Mouse (Mus musculus): ENCODE measurements around the gene Zcwpw1. TPM values are rescaled to one million over a fixed set of nuclear protein-coding genes. Genes with fewer than 3 reads are reported as not detected.

Gene Zcwpw1
- polyA plus RNA-seq, 1 experiment from 2014 or later: 26.1 TPM

DNA sequence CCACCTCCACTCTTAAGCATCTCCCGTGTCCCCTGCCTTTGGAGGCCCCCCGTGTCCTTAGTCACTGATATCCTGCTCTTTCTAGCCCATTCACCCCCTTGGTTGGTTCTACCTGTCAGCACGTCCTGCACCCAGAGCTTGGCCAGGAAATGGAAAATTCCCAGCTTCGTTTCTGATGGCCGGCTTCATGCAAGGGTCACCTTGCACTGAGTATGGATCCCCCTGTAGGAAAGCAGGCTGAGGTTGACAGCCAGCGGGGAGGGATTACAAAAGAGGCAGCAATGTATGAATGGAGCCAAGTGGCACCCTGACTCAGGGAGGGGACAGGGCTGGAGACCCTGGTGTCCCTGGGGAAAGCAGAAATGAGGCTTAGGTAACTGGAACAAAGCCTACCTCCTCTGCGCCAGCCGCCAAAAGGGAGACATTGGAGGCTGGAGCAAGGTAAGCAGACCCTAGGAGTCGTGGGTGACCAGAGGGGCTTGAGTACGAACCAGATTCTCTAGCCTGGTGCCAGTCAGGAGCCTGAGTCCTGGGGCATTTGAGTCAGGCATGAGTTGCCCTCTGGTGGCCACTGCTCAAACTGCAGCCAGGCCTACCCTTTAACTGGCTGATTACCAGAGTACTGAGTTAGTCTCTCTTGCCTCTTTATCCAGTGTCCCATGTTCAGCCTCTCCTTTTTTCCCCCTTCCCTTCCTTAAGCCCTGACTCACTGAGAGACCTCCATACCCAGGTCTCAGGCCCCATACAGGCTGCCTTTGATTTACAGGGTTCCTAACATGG lies 30.5 kb upstream of the Zcwpw1 start:
- Histone ChIP-seq H3K9me3 (replicated peaks) (no peaks in the 10 kb centered on the region), H3K4me2 (replicated peaks) (no peak overlapping the region), H3K4me3 (replicated peaks) (no peak overlapping the region), H3K27ac (replicated peaks) (no peak overlapping the region), H3K4me1 (peaks cover 45% of the 10 kb centered on the region), H3K9ac (no peak overlapping the region), H3K36me3 (peaks cover 58% of the 10 kb centered on the region), H3K27me3 (no peaks in the 10 kb centered on the region)
- 45% methylated on average over 10 of the region's 10 CpGs for WGBS
- no peak for ATAC-seq (ENCODE audit: insufficient number of reproducible peaks, low FRiP score, low TSS enrichment, low read depth)

DNA sequence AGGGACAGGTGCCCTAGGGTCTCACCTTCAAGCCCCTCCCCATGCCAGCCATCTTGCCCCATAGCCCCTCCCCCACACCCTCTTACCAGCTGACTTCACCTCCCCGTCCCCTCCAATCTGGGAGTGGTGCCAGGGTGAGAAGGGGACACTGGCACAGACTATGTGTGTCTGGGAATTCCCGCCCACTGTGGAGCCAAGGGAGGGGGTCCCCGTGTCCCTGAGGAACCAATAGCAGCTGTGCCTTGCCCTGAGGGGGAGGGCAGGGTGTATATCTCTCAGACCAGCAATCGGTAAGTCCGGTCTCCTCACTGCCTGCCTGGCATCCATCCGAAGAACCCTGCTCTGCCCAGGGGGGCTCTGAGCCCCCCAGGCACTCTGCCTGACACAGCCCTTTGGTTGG lies 29.7 kb upstream of the Zcwpw1 start:
- ATAC-seq (ENCODE audit: insufficient number of reproducible peaks, low FRiP score, low TSS enrichment, low read depth): 0 out of 2 replicates have a peak, but pooled peaks have one; percentile 9
- Histone ChIP-seq H3K27me3 (no peaks in the 10 kb centered on the region), H3K9me3 (replicated peaks) (no peaks in the 10 kb centered on the region), H3K4me3 (replicated peaks) (no peak overlapping the region), H3K9ac (no peak overlapping the region), H3K36me3 (peaks cover 53% of the 10 kb centered on the region), H3K4me1 (peaks cover 43% of the 10 kb centered on the region), H3K4me2 (replicated peaks) (no peak overlapping the region), H3K27ac (replicated peaks) (no peak overlapping the region)
- 77% methylated on average over 6 of the region's 6 CpGs for WGBS

- no peak overlapping the region for H3K4me3 ChIP-seq (replicated peaks)
- H3K27ac ChIP-seq (replicated peaks): peak overlapping the region; percentile 68
- WGBS: 83% methylated on average over 19 of the region's 19 CpGs
- peaks cover 43% of the 10 kb centered on the region for H3K36me3 ChIP-seq
- H3K4me1 ChIP-seq: peaks cover 40% of the 10 kb centered on the region
- no peak overlapping the region for H3K9ac ChIP-seq
- H3K4me2 ChIP-seq (replicated peaks): no peak overlapping the region
- no peaks in the 10 kb centered on the region for H3K27me3 ChIP-seq
- no peaks in the 10 kb centered on the region for H3K9me3 ChIP-seq (replicated peaks)
- no peak for ATAC-seq (ENCODE audit: insufficient number of reproducible peaks, low FRiP score, low TSS enrichment, low read depth)
Observed at GRCm38 (mm10) chr5:137758921-137759534, 28.6 kb upstream of the Zcwpw1 start.

DNA sequence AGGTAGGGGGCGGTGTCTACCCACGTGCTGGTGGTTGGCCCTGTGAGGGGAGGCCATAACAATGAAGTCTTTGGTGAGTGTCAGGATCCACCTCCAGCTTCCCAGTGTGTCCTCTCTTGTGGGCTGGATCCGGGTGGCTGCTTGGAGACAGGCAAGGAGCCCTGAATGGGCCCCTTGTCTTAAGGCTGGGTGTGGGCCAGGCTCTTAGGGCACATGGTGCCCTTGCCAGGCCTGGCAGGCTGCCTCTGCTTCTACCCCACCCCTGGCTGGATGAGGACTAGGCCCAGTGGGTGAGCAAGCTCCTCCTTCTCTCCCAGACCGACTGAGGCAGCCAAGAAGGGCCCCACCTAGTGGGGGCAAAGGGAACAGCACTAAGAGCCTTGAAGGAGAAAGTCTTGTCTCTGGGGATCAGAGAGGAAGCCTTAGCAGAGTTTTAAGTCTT lies 27.6 kb upstream of the Zcwpw1 start:
- H3K27ac ChIP-seq (replicated peaks): peak overlapping the region; percentile 68
- 26% methylated on average over 4 of the region's 4 CpGs for WGBS
- H3K36me3 ChIP-seq: peaks cover 39% of the 10 kb centered on the region
- H3K4me2 ChIP-seq (replicated peaks): no peak overlapping the region
- peaks cover 40% of the 10 kb centered on the region for H3K4me1 ChIP-seq
- peak; percentile 81 for ATAC-seq (ENCODE audit: insufficient number of reproducible peaks, low FRiP score, low TSS enrichment, low read depth)
- H3K9me3 ChIP-seq (replicated peaks): no peaks in the 10 kb centered on the region
- H3K27me3 ChIP-seq: no peaks in the 10 kb centered on the region
- H3K4me3 ChIP-seq (replicated peaks): no peak overlapping the region
- H3K9ac ChIP-seq: no peak overlapping the region

DNA sequence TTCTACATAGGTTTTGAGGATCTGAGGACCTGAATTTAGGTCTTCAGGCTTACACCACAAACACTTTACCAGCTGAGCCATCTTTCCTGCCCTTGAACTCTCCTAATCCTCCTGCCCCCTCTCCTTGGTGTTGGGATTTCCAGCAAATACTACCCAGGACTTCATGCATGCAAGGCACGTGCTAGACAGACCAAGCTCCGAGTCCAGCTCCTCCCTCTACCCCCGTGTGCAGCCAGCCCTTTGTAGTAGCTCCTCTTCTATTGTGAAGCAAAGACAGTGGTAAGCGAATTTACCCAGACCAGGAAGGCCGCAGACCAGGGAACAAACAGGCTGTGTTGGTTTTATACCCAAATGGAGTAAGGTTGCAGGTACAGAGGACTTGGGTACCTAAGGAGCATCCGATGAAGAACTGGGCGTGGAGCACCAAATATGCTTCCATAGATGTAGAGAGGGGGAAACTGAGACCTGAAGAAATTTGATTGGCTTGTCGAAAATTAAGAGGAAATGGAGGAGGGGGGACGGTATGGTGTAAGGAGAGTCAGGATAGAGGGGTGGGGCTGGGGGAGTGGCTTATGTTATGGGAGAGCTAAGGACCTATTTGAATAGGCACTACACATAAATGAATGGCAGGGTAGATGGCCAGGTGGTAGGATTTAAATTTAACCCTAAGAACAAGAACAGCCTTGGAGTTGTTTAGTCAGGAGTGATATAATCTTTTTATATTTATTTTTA lies 22.8 kb upstream of the Zcwpw1 start:
- ATAC-seq (ENCODE audit: insufficient number of reproducible peaks, low FRiP score, low TSS enrichment, low read depth): no peak
- Histone ChIP-seq H3K27me3 (no peaks in the 10 kb centered on the region), H3K4me3 (replicated peaks) (no peak overlapping the region), H3K9me3 (replicated peaks) (no peaks in the 10 kb centered on the region), H3K4me2 (replicated peaks) (no peak overlapping the region), H3K27ac (replicated peaks) (no peak overlapping the region), H3K4me1 (peaks cover 8% of the 10 kb centered on the region), H3K36me3 (0 out of 2 replicates have a peak, but pooled peaks cover 2% of the 10 kb centered on the region), H3K9ac (no peak overlapping the region)
- 54% methylated on average over 9 of the region's 9 CpGs for WGBS

- 64% methylated on average over 3 of the region's 3 CpGs for WGBS
- H3K27ac ChIP-seq (replicated peaks): no peak overlapping the region
- no peaks in the 10 kb centered on the region for H3K4me1 ChIP-seq
- H3K27me3 ChIP-seq: no peaks in the 10 kb centered on the region
- 0 out of 2 replicates have a peak, but pooled peaks cover 2% of the 10 kb centered on the region for H3K36me3 ChIP-seq
- no peak overlapping the region for H3K4me2 ChIP-seq (replicated peaks)
- no peak overlapping the region for H3K4me3 ChIP-seq (replicated peaks)
- H3K9me3 ChIP-seq (replicated peaks): no peaks in the 10 kb centered on the region
- H3K9ac ChIP-seq: no peak overlapping the region
- ATAC-seq (ENCODE audit: insufficient number of reproducible peaks, low FRiP score, low TSS enrichment, low read depth): no peak
Observed at GRCm38 (mm10) chr5:137766270-137766669, 21.3 kb upstream of the Zcwpw1 start.

- Histone ChIP-seq H3K27me3 (no peaks in the 10 kb centered on the region), H3K9ac (no peak overlapping the region), H3K4me2 (replicated peaks) (no peak overlapping the region), H3K9me3 (replicated peaks) (no peaks in the 10 kb centered on the region), H3K4me3 (replicated peaks) (no peak overlapping the region), H3K27ac (replicated peaks) (no peak overlapping the region), H3K4me1 (no peaks in the 10 kb centered on the region), H3K36me3 (no peaks in the 10 kb centered on the region)
- WGBS: 57% methylated on average over 1 of the region's 1 CpGs
- no peak for ATAC-seq (ENCODE audit: insufficient number of reproducible peaks, low FRiP score, low TSS enrichment, low read depth)
Observed at GRCm38 (mm10) chr5:137768475-137768874, 19.1 kb upstream of the Zcwpw1 start.

- Histone ChIP-seq H3K4me3 (replicated peaks) (no peak overlapping the region), H3K9me3 (replicated peaks) (no peaks in the 10 kb centered on the region), H3K9ac (no peak overlapping the region), H3K4me1 (no peaks in the 10 kb centered on the region), H3K36me3 (no peaks in the 10 kb centered on the region), H3K27ac (replicated peaks) (no peak overlapping the region), H3K27me3 (no peaks in the 10 kb centered on the region), H3K4me2 (replicated peaks) (no peak overlapping the region)
- no peak for ATAC-seq (ENCODE audit: insufficient number of reproducible peaks, low FRiP score, low TSS enrichment, low read depth)
- WGBS: 36% methylated on average over 2 of the region's 2 CpGs
Observed at GRCm38 (mm10) chr5:137770709-137771108, 16.9 kb upstream of the Zcwpw1 start.

GRCm38 (mm10) chr5:137772755-137773154 lies 14.8 kb upstream of the Zcwpw1 start:
- no peaks in the 10 kb centered on the region for H3K9me3 ChIP-seq (replicated peaks)
- H3K36me3 ChIP-seq: no peaks in the 10 kb centered on the region
- no peak overlapping the region for H3K9ac ChIP-seq
- H3K27ac ChIP-seq (replicated peaks): no peak overlapping the region
- peaks cover 5% of the 10 kb centered on the region; the same call in 1 of the 2 replicates for H3K4me1 ChIP-seq
- no peak for ATAC-seq (ENCODE audit: insufficient number of reproducible peaks, low FRiP score, low TSS enrichment, low read depth)
- no peaks in the 10 kb centered on the region for H3K27me3 ChIP-seq
- H3K4me3 ChIP-seq (replicated peaks): no peak overlapping the region
- H3K4me2 ChIP-seq (replicated peaks): no peak overlapping the region

- Histone ChIP-seq H3K36me3 (peaks cover 6% of the 10 kb centered on the region; the same call in 1 of the 2 replicates), H3K27ac (replicated peaks) (peak overlapping the region; percentile 65), H3K27me3 (no peaks in the 10 kb centered on the region), H3K4me2 (replicated peaks) (no peak overlapping the region), H3K9ac (no peak overlapping the region), H3K4me1 (peaks cover 22% of the 10 kb centered on the region), H3K4me3 (replicated peaks) (no peak overlapping the region), H3K9me3 (replicated peaks) (no peaks in the 10 kb centered on the region)
- 78% methylated on average over 2 of the region's 2 CpGs for WGBS
- ATAC-seq (ENCODE audit: insufficient number of reproducible peaks, low FRiP score, low TSS enrichment, low read depth): no peak
Observed at GRCm38 (mm10) chr5:137775587-137776290, 11.9 kb upstream of the Zcwpw1 start.

All from embryonic facial prominence, embryonic 15.5 days (tissue).